Mouse (Mus musculus): Measurements from ENCODE around the gene Tob2.
A peak's percentile ranks its signal among the peaks of the same experiment; 100 is the strongest.

The Tob2 gene

DNA sequence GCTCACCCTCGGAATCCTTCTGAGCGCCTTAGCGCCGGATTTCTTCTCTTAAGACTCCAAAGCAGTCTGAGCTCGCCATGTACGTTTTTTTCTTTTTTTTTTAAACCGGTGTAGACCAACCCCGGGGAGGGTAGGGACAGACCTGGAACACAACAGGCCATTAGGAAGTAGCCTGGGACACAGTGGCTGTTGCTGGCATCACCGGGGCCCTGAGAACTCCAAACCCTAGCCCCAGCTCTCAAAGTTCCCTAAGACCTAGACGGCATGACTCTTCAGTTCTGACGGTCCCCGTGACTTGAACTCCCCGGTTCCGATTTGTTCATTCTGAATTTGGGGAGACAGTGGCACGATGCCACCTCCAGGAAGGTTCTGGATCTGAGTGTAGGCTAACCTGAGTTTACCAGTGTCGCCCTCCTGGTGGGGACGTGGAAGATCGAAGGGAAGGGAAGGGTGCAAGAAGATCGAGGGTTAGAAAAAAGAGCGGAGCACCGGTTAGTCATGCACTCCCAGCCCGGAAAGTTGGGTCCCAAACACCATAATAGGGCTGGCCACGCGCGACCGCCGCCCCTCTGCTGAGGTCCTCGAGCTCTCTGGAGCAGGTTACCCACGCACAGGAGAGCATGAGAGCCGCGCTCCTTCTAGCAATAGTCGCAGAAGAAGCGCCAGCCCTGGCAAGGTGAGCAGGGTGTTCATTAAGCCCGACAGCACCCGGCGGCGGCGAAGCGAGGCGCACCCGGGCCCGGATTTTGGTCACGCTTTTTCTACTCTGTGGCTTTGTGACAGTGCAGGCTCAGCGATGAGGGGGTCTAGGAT is at the start of gene Tob2:
Gene Tob2, minus strand, starts transcription at position 280 of the 813 bp plus-strand sequence.
- DNase-seq (ENCODE audit: low spot score), result peak; percentile 60

DNA sequence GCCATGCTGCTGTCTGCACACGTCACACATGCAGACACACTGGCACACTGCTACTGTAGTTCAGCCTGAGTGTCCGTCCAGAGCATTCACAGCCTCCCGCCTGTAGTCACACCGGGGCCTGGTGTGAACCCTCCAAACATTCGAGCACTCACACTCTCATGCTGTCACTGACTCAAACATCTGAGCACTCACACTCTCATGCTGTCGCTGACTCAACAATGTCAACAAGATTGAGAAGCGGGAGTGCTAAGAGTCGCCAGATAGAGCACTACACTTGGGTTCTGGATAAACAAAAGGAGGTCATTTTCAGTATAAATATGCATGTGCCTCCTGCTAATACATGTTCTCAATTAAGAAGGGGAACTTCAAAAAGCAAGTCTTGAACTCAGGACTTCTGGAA is 49.4 kb upstream of the Tob2 start:
- no peak for DNase-seq (ENCODE audit: low spot score)

DNA sequence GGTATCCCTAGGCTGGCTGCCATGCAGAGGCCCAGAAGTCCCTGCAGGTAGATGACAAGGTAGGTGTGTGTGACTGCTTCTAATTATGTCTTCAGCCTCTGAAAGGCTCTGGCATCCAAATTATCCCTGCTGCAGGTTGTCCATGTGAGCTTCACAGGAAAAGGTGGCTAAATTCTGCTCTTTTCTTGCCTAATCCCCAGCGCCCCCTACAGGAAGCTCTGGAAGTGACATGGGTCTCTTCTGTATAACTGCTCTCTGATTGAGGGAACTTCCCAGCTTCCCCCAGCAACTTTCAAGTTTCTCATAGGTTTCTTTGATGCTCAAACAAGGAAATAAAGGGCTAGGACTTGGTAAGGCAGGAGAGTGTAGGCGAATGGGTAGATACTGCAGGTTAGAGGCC is 46.3 kb upstream of the Tob2 start:
- DNase-seq (ENCODE audit: low spot score), result peak; percentile 61

DNA sequence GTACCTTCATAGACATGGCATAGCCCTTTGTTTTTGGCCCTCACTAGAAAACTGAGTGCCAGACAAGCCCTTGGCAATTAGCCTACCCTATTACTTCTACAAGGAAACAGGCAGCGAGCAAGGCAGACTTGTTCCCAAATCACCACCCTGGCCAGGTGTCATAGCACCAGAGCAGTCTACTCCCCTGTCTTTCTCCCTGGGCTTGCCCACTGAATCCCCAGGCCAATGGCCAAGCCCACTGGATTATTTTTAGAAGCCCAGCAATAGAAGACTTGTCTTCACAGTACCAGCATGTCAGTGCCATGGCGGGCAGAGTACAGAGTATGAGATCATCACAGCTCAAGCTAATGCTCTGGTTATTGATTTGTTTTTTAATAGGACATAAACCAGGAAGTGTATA is 40.2 kb upstream of the Tob2 start:
- DNase-seq (ENCODE audit: low spot score), result no peak

DNA sequence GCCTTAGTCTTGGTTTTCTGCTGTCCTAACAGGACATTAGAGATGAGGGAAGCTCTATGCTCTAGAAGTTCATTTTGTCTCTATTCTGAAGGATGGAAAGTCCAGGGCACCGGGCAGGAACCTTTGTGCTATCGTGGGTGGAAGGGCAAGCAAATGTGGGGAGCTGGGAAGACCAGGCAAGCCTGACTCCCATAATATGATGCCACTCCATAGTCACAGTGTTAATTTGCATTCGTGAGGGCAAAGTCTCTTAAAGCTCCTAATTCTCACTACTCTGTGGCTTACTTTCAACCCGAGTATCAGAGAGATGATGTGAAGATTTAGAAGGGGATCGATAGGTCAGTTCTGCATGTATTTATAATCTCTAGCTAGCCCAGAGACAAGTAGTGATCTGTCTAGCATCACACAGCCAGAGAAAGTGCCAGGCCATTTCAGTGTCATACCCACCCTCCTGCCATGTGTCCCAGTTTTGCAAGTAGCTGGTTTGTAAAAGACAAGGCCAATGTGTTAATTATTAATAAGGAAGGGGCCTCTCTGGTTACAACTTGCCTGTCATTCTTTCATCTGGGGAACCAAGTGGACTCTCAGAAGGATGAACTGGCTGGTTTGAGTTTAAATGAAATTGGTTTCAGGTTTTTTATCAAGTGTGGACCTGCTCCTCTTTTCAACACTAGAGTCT is 39.1 kb upstream of the Tob2 start:
- no peak for DNase-seq (ENCODE audit: low spot score)

DNA sequence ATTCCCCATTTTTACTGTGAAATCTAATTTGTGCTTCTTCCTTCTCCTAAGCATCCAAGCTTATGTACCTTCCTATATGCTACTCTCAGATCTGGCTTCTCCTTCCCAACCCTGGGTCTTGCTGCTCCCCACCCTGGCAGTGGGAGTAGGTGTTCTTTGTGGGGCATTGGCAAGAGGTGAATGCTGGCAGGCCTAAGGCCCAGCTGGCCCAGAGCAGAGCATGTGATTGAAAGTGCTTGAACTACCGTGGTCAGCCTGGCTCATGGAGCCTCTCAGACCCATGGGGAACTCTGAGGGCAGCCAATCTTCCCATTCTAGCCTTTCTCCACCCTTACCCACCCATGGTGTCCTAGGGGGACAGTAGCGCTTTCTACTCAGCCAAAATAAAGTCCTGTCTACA is 37.8 kb upstream of the Tob2 start:
- DNase-seq (ENCODE audit: low spot score), result no peak

DNA sequence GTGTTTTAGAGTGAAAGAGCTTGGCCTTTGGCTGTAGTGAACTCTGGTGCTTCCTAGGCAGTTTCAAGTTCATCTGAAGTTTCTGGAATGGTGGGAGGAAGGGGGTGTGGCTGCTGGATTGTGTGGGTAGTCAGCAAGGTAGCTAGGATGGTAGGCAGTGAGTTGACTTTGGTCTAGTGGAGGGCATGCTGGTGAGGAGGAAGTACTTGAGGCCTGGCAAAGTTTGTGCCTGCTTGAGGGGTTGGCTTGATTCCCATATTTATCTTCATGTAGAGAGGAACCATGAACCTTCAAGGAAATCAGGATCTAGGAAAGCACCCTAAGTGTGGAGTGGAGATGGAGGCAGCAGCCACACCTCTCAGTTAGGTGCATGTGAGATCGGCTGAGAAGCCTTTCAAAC is 35.4 kb upstream of the Tob2 start:
- DNase-seq (ENCODE audit: low spot score), result no peak

DNA sequence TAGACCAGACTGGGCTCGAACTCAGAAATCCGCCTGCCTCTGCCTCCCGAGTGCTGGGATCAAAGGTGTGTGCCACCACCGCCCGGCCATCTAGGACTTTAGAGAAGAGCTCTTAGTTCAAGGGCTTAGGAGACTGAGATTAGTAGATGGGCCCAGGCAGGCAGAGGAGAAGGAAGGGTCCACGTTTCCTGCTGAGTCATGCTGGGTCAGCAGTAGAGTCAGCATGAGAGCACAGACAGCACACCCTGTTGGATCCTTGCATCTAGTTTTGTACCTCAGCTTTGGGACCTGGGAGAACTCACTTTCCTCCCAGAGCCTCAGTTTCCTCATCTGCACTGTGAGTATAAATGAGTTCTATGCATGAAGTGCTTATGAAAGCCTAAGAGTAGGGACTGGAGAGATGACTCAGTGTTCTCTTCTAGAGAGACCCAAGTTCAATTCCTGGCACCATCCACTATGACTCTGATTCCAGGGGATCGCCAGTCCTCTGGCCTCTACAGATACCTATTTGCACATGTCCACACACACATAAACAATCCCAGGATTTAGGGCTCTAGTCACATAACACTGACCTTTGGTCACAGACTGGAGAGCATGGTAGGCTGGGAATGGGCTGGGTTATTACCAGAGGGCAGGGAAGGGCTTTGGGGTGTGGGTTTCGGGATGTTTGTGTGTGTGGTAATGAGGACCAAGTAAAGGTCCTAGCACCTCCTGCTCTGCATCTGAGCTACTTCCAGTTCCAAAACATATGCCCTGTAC is 33.4 kb upstream of the Tob2 start:
- peak; percentile 52 for DNase-seq (ENCODE audit: low spot score)

DNA sequence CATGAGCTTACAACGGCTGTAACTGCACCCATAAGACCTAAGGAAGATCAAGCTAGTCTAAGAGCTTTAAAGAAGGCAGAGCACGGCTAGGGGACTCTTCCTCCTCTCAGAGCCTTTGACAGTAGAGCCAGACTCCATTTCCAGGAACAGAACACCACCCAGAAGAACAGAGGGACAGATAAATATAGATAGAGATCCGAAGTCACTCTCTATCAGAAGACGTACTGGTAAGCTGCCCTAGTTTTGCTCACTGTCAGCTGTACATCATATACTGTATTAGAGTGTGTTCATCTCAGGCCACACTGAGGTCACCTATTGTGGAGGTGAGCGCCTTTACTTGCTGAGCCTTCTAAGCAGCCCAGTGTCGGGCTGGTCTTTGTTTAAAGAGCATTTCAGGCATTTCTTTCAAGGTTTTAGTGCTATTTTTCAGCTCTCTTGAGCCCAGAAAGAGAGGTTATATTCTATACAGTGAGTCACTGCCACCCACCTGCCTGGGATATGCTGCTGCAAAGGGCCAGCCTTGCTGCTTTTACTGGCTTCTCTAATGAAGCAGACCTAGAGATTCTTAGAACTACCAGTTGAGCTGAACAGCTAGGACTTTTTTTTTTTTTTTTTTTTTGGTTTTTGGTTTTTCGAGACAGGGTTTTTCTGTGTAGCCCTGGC is 32.7 kb upstream of the Tob2 start:
- no peak for DNase-seq (ENCODE audit: low spot score)

DNA sequence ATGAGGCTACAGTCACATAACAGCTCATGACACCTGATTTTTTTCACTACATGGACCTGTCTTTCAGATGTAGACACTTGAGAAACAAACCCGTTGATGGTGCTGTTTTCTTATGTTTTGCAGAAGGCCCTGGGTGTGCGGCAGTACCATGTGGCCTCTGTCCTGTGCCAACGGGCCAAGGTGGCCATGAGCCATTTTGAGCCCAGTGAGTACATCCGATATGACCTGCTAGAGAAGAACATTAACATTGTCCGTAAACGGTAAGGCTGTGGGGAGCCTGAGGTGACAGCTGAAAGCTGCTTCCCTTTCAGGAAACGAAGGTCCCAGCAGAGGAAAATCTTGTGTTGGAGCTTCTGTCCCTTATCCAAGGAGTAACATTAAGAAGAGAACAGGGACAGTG is 30.6 kb upstream of the Tob2 start:
- no peak for DNase-seq (ENCODE audit: low spot score)

DNA sequence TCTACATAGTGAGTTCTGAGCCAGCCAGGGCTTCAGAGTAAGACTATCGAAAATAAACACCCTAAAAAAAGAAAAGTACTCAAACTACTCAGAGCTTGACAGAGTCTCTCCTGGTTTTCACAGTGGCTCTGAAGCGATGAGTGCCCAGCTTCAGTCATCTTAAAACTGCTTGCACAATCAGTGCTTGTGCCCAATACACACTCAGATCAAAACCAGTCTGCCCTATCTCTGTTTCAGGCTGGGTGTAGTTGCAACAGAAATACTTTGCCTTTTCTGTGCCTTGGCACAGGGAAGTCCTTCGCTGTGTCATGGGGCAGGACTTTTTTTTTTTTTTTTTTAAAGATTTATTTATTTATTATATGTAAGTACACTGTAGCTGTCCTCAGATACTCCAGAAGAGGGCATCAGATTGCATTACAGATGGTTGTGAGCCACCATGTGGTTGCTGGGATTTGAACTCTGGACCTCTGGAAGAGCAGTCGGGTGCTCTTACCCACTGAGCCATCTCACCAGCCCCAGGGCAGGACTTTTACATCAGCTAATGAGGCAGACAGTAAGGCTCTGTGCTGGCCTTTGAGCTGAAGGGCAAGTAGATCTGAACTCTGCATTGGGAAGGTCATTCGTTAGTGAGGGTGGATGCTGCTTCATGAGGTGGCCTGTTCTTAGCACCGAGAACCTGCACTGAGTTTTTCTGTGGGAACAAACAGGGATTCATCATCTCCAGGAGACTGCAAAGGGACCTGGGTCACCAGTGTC is 28.4 kb upstream of the Tob2 start:
- DNase-seq (ENCODE audit: low spot score), result no peak

DNA sequence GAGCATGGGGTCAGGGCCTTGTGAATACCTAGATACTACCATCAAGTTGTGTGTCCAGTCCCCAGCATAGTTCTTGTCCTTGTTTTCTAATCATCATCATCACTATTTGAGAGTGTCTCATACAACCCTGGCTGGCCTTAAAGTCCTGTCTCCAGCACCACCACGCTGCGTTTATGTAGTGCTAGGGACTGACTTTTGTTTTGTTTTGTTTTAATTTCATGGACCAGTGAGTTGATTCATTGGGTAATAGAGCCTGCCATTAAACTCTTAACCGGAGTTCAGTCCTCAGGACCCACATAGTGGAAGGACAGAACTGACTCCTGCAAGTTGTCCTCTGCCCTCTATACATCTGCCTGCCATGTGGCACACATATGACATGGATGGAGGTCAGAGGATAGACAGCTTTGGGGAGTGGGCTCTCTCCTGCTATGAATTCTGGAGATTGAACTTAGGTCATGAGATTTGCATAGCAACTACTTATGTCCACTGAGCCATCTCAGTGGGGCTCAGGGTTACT is 26.9 kb upstream of the Tob2 start:
- no peak for DNase-seq (ENCODE audit: low spot score)

DNA sequence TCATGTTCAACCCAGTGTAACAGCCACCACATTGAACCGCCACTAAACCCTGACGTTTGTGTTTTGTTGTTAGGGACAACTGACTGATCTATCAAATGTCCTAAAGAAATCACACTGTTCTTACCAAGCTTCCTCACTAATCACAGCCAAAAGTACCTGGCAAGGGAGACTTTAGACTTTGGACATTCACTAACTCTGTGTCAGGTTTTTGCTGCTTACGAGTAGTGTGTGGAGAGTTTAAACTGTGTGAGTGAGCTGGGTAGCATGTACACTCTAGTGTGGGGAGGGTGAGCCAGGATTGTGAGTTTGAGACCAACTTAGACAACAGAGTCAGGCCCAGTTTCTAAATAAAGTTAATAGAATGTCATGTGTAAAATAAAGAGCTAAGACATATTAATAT is 23.8 kb upstream of the Tob2 start:
- no peak for DNase-seq (ENCODE audit: low spot score)

DNA sequence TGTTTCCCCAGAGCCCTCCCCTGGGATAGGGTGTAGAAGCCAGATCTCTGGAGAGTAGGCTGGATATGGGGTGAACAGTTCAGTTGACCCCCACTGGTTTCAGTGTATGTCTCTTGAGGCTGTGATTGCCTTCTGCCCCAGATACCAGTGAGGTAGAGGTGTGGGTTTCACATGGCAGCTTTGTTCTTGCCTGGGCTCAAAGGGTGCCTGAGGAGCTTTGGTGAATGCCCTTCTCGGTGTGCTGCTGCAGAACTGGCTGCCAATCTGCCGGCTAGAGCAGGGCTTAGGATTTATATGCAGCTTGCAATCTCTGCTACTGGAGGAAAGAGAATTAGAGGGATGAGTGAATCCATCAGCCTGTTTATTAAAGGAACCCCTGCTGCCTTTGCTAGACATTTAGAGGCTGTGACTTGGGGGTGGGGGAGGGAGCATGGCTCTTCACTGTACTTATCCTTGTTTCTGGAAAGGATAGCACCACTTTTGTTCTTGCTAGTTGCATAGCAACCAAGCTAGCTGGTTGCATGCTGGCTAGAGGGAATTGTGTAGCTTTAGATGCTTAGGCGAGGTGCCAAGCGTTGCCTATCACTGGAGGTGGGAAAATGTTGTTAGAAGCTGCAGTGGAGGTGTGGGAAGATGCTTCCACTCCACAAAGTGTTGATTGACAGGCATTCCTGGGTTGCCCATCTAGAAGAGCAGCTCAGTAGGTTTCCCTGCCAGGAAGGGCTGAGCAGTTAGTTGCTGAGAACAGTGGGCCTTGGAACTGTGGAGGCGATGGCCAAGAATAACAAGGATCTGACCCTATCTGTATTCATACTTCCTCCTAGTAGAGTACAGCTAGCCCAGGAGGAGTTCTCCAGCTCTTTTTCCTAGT is 21.2 kb upstream of the Tob2 start:
- no peak for DNase-seq (ENCODE audit: low spot score)

DNA sequence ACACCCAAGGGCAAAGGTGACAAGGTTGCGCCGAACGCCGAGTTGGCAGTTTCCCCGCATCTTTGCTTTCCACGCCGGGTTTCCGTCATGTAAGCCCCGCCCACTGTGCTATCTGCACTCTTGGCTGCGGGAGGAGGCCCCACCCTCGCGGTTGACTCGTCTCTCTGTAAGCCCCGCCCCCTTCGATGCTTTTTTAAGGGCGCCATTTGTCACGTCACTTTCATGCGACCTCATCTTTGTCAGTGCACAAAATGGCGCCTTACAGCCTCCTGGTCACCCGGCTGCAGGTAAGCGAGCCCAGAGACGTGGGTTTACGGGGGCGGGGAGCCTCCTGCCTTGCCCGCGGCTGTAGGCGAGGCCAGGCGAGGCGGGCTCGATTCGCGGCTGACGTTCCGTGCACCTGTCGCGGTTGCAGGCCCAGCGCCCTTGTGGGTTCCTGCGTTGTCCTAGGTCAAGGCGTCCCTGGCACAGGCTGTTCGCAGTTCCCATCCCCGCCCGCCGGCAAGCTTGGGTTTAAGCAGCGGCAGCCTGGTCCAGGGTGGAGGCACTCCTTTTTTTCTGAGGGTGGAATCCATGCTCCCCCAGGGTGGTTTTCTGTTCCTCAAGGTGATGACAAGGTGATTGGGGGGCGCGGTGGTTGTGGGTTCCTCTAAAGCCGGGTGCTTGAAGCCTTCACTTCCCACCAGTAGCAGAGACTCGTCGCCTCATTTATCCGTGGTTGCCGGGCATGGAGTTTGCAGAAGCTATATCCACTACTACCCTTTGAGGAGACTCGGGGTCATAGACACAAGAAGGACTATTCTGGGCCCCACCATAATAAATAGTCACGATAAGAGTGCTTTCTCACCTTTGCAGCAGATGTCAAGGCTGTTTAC is 13.9 kb upstream of the Tob2 start, which contains the start of gene Aco2:
Gene Aco2, plus strand, starts transcription at position 48 of the 875 bp plus-strand sequence.
- DNase-seq (ENCODE audit: low spot score), result peak; percentile 99

DNA sequence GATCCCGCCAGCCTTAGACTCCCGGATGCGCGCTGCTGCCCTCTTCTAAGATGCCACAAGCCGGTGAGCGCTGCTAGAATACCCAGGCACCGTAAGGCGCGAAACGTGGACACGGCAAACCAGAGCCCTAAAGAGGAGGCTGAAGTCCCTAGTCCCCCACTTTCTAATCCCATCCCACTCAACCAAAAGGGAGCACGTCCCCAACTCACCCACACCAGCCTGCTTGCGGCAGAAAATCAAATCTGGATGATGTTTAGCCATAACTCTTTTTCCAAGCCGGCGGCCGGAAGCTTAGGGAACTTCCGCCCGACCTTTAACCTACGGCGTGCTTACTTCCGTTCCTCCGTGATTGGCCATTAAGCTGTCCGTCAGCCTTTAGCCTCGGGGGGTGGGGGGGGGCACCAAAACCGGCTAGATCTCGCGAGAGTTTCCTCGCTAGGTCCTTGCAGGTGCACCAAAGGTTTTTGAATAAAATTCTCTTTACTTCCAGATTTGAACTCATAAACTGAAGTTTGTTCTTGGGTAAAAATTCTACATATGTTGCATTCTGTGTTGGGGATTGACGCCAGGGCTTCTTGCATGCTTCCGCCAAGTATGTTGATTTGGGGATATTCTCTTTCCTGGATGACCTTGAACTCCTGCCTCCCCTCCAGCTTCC is 13.1 kb upstream of the Tob2 start, which contains the start of gene Phf5a:
Gene Phf5a, minus strand, starts transcription at position 308 of the 658 bp plus-strand sequence.
- DNase-seq (ENCODE audit: low spot score), result peak; percentile 75

DNA sequence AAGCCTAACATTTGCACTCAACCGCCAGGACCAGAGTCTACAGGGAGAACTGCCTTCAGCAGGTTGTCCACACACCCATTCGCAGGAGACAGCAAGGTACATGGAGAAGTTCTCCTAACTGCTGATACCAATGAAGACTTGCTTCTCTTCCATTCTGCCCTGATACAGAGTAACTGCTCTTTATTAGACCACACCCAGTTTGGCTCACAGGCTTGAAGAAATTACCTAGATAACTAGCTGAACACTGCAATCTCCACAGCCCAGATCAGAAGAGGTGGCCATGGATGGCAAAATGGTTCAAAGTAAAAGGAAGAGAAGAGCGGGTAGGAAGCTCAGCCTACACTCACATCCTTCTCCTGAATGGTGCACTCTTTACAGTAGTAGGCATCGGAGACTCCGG is 11.4 kb upstream of the Tob2 start:
- no peak for DNase-seq (ENCODE audit: low spot score)

DNA sequence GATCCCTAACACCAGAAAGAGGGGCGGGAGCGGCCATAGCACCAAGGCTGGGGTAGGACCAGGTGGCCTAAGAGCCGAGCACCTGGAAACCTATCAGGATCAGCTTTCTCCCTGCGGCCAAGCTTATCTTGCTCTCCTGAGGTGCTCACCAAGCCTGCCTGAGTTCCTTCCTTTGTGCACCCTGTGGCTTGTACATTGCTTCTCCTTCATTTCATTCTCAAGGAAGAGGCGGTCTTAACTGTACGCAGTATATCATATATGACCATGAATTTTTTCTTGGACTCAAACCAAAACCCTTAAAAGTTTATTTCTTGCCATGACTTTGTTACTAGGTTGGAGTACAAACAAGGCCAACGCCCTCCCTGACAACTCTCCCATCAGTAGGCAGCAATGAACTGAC is 5.6 kb upstream of the Tob2 start:
- no peak for DNase-seq (ENCODE audit: low spot score)

All from spleen, adult 12 weeks (tissue).